Mouse (Mus musculus) lung, adult 2 months (tissue): ENCODE measurements around the gene Ccdc78. TPM values are rescaled to one million over a fixed set of nuclear protein-coding genes. Genes with fewer than 3 reads are reported as not detected.
"Not testable (repeated sequence)": the region's sequence is repeated elsewhere in the genome, so short reads cannot be mapped to it uniquely, and the experiment has no call there.

Source experiments
- DNase-seq: peaks from one replicate; pipeline ENCODE4 v3.0.0; 2022
- H3K4me1 ChIP-seq: fragments of 200-500 bp; 2 replicates; pipeline ENCODE4 v1.6.1; 2011; ENCODE audit warnings: low read length; ENCODE audit not compliant: control insufficient read depth, insufficient read depth
- H3K4me3 ChIP-seq: fragments of 200-500 bp; replicated peaks from 2 replicates; pipeline ENCODE3; 2011; ENCODE audit warnings: low read depth, mild to moderate bottlenecking, control low read depth, low read length; ENCODE audit errors: extremely low read depth
- CTCF ChIP-seq: fragments of 200-500 bp; IDR thresholded peaks from 2 replicates; pipeline ENCODE4 v1.5.1; 2011; ENCODE audit warnings: mild to moderate bottlenecking, low read length, control low read depth; ENCODE audit not compliant: insufficient read depth
- POLR2A ChIP-seq: fragments of 200-500 bp; IDR thresholded peaks from 2 replicates; pipeline ENCODE4 v1.6.1; 2011; ENCODE audit warnings: low read depth, mild to moderate bottlenecking, control low read depth, low read length, borderline replicate concordance; ENCODE audit errors: extremely low read depth
- WGBS: fragments of 180-500 bp; shearing (Covaris S2); methylation state at CpG from one replicate; pipeline ENCODE4 v1.1.7; 2018; 5-methylcytosine and 5-hydroxymethylcytosine counted together
- polyA plus RNA-seq: library from polyadenylated mRNA; depleted of rRNA; stranded (reverse); fragments of >200 nt; gene quantifications from 2 replicates; pipeline ENCODE4 v1.2.3, GENCODE M21; 2012

Gene Ccdc78
- polyA plus RNA-seq, 1 experiment, result 15.6 TPM

GRCm38 (mm10) chr17:25806507-25806906 is 20.1 kb downstream of the Ccdc78 start:
- no peak for TF ChIP-seq POLR2A
- TF ChIP-seq CTCF, result no peak
- no peak for DNase-seq
- Histone ChIP-seq H3K4me1 (no peaks in the 10 kb centered on the region; the same call in 1 of the 2 replicates), H3K4me3 (no peak overlapping the region)
- WGBS, result 77% methylated on average over 4 of the region's 4 CpGs

DNA sequence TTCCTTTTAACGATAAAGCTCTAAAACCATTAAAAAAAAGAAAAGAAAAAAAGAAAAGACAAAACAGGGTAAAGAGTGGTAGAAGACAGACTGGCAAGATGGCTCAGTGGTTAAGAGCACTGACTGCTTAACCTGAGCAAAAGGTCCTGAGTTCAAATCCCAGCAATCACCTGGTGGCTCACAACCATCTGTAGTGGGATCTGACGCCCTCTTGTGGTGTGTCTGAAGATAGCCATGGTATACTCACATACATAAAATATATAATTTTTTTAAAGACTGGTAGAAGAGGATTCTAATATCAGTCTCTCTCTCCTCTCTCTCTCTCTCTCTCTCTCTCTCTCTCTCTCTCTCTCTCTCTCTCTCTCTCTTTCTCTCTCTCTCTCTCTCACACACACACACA is 21.1 kb downstream of the Ccdc78 start:
- H3K4me1 ChIP-seq, H3K4me3 ChIP-seq, DNase-seq: not testable (repeated sequence)
- 40% methylated on average over 2 of the region's 2 CpGs for WGBS

DNA sequence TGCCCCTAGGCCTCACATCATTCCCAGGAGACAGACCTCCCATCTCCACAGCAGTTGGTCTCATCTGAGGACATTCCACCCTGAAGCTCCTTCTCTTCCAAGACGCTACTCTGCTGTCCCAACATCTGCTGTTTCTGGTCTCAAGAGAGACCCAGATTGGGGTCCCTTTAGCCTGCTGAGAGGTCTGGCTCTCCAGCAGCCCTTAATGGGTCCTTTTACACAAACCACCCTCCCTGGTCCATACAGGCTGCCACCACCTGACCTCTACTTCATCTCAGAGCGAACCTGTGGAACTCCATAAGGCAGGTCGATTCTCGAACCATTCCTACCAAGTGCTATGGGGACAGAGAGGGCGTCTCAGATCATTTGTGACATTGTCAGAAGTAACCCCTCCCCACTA is 21.6 kb downstream of the Ccdc78 start:
- no peak overlapping the region for H3K4me3 ChIP-seq
- no peak for TF ChIP-seq POLR2A
- TF ChIP-seq CTCF, result no peak

DNA sequence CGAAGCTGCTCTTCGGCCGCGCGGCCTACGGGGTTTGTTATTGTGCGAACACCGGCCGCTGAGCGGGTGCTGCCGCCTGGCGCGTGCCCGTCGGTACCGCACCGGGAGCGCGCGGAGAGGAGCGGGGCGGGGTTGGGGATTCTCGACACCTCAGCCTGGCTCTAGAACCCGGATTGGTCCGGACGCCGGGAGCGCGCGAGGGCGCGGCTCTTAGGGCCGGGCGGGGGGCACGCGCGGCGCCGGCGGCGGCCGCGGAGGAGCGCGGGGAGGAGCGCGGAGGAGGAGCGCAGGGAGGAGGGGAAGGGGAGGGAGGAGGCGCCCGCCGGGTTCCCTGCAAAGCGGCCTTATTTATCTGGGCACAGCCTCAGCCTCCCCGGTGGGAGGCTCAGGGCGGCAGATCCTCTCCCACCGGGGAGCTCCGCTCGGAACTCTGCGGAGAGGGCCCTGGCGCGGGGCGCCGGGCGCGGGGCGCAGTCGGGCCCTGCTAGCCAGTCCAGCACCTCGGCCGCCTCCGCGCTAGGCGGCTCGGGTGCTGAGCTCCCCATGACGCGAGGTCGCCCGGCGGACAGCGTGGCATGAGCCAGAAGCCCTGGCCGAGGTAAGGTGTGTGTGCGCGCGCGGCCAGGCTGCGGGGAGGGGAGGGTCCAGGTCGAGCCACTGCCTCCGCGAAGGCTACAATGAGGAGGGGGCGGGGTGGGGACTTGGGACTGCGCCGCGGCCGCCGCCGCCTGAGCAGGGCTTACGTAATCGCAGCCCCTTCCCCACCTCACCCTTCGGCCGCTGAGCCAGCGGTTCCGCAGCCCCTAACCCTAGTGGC is 22.6 kb downstream of the Ccdc78 start, which contains the start of gene Fbxl16:
Gene Fbxl16, plus strand, starts transcription at position 297 of the 817 bp plus-strand sequence.
- peak; percentile 54 for DNase-seq
- 1% methylated on average over 86 of the region's 100 CpGs for WGBS
- peak within 1 kb of the TSS; percentile 58 for H3K4me3 ChIP-seq
- TF ChIP-seq POLR2A (no peak), CTCF (no peak)
- H3K4me1 ChIP-seq, result no peaks in the 10 kb centered on the region; the same call in 1 of the 2 replicates

More for the DNA sequence above, 21.6 kb downstream of the Ccdc78 start:
- DNase-seq, result no peak
- WGBS, result 37% methylated on average over 5 of the region's 5 CpGs
- no peaks in the 10 kb centered on the region; the same call in 1 of the 2 replicates for H3K4me1 ChIP-seq

DNA sequence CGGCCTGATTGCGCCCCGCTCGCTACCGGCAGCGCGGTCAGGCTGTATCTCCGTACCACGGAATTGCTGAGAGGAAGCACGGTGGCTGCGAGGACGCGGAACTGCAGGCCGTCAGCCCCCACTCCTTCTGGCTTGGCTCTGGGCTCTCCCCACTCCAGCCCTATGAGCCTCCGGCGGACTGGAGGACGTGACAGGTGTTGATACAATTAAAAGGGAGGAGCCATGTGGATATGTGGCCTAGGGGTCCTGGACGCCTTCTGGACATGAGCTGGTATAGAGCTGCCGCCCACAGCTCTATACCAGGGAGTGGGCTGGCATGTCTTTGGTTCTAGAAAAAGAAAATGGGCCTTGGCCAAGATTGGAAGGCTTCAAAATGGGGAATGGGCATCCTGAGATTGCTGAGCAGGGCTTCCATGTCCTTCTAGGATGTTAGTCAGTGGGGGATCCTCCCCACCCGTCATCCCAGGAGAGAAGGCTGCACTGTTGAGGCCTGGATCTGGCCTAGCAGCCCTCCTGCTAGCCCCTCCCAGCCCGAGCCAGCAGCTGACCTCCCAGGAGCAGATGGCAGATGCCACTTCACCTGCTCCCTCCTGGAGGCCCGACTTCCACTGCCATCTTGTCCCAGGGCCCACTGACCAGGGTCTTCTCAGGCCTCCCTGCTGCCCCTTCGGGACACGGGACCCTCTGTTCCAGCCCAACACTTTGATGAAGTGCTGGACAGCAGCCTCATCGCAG is 23.4 kb downstream of the Ccdc78 start:
- no peak for TF ChIP-seq CTCF
- TF ChIP-seq POLR2A, result no peak
- 10% methylated on average over 25 of the region's 25 CpGs for WGBS

GRCm38 (mm10) chr17:25810890-25811289 is 24.5 kb downstream of the Ccdc78 start:
- no peak for TF ChIP-seq CTCF
- TF ChIP-seq POLR2A, result no peak
- DNase-seq, result no peak
- Histone ChIP-seq H3K4me1 (no peaks in the 10 kb centered on the region; the same call in 1 of the 2 replicates), H3K4me3 (no peak overlapping the region)
- WGBS, result 66% methylated on average over 4 of the region's 4 CpGs

More for the DNA sequence above, 23.4 kb downstream of the Ccdc78 start:
- DNase-seq, result no peak
- no peaks in the 10 kb centered on the region; the same call in 1 of the 2 replicates for H3K4me1 ChIP-seq
- H3K4me3 ChIP-seq, result peak overlapping the region; percentile 49

DNA sequence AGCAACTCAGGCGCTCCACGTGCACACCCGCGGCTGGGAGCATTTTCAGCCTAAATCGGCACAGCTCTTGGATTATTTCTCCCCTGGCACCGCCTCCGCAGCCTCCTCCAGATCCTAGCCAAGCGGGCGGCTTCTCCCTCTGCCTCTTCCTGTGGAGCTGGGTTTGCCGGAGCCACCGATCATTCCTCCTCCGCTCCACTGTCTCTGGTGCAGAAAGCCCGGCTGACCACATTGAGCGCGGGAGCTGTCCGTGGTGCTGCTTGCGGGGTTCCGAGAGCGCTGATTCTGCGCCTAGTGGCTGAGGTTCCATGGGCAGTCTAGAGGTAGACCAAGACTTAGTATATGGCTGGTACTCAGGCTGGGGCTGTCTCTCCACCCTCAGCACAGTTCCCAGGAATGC is 27.1 kb downstream of the Ccdc78 start:
- peak; percentile 66 for DNase-seq
- 2% methylated on average over 20 of the region's 20 CpGs for WGBS
- Histone ChIP-seq H3K4me1 (no peaks in the 10 kb centered on the region; the same call in 1 of the 2 replicates), H3K4me3 (no peak overlapping the region)
- TF ChIP-seq CTCF, result peak; percentile 55
- no peak for TF ChIP-seq POLR2A

GRCm38 (mm10) chr17:25817662-25818061 is 31.3 kb downstream of the Ccdc78 start:
- no peak for DNase-seq
- no peaks in the 10 kb centered on the region for H3K4me1 ChIP-seq
- TF ChIP-seq CTCF, result no peak
- TF ChIP-seq POLR2A, result no peak
- 79% methylated on average over 11 of the region's 11 CpGs for WGBS
- H3K4me3 ChIP-seq, result no peak overlapping the region

DNA sequence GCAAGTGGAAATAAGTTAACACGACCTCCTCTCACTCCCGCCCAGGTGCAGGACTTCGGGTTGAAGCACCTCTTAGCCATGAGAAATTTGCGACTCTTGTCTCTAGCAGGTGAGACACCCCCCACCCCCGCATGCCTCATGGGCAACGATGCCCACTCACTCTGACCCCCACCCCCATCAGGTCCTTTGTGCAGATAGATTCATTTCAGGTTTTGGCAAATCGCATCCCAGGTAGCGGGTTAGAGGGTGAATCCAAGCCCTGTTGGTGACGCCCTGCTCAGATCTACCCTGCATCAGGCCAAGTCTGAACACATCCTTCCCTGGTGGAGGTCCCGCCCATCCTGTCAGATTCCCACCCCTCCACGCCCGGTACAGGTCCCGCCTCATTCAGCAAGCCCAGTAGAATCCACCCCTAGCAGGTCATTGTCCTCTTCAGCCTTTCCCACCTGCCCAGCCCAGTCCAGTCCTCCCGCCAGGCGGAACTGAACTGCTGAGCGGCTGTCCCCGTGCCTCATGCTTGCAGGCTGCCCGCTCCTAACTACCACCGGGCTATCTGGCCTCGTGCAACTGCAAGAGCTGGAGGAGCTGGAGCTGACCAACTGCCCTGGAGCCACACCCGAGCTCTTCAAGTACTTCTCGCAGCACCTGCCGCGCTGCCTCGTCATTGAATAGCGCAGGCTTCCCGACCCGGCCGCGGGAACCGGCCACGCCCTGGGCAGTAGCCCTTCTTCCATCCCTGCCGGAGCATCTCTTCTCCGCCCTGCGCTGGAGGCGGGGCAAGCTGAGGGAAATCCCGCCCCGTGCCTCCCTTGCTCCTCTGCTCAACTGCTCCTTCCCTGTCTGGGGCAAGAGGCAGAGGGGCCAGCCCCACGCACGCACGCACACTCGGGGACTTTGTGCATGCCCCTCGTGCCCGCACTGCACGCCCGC is 32.7 kb downstream of the Ccdc78 start:
- Histone ChIP-seq H3K4me1 (peaks cover 2% of the 10 kb centered on the region; the same call in 1 of the 2 replicates), H3K4me3 (no peak overlapping the region)
- no peak for TF ChIP-seq CTCF
- TF ChIP-seq POLR2A, result no peak
- WGBS, result 7% methylated on average over 46 of the region's 46 CpGs
- DNase-seq, result peak; percentile 3
